Mouse (Mus musculus) heart, embryonic 14.5 days (tissue): ENCODE results near the gene Elovl1. TPM values are rescaled to one million over a fixed set of nuclear protein-coding genes. Genes with fewer than 3 reads are reported as not detected.

ENCODE experiments used
- ATAC-seq: fragments of 200-750 bp; cut with Nextera tagmentation; 2 replicates; pipeline ENCODE4 v1.8.0; 2017; ENCODE audit warnings: low read depth, moderate TSS enrichment; ENCODE audit not compliant: insufficient number of reproducible peaks, insufficient read depth, low FRiP score
- H3K27ac ChIP-seq, 2 experiments: fragments of 200-500 bp in 1 of 2; fragments of 300-500 bp in 1 of 2; sonication (generic) in 1 of 2; replicated peaks in 1 of 2; 2 replicates each; pipeline ENCODE4 v1.5.1; 2012 to 2014; ENCODE audit warnings: low read depth in 2 of 2, low read length in 2 of 2, control low read depth in 1 of 2, mild to moderate bottlenecking in 1 of 2, mixed read lengths in 1 of 2; ENCODE audit not compliant: control insufficient read depth in 1 of 2, insufficient read depth in 1 of 2
- H3K27me3 ChIP-seq: fragments of 300-500 bp; sonication (generic); 2 replicates; pipeline ENCODE4 v1.6.1; 2014; ENCODE audit warnings: mild to moderate bottlenecking, low read length, control low read depth; ENCODE audit not compliant: control insufficient read depth, insufficient read depth
- H3K36me3 ChIP-seq: fragments of 300-500 bp; sonication (generic); 2 replicates; pipeline ENCODE4 v1.6.1; 2014; ENCODE audit warnings: mild to moderate bottlenecking, control low read depth, low read length, mixed read lengths; ENCODE audit not compliant: control insufficient read depth, insufficient read depth
- H3K4me1 ChIP-seq, 2 experiments: fragments of 200-500 bp in 1 of 2; fragments of 300-500 bp in 1 of 2; sonication (generic) in 1 of 2; 2 replicates each; pipeline ENCODE4 v1.6.1; 2012 to 2014; ENCODE audit warnings: low read length in 2 of 2, control low read depth in 1 of 2, mixed read lengths in 1 of 2; ENCODE audit not compliant: control insufficient read depth in 2 of 2, insufficient read depth in 2 of 2
- H3K4me2 ChIP-seq: fragments of 300-500 bp; sonication (generic); 2 replicates; pipeline ENCODE4 v1.6.1; 2014; ENCODE audit warnings: mild to moderate bottlenecking, low read length
- H3K4me3 ChIP-seq, 2 experiments: fragments of 200-500 bp in 1 of 2; fragments of 300-500 bp in 1 of 2; sonication (generic) in 1 of 2; 2 replicates each; pipeline ENCODE4 v1.5.1; 2012 to 2014; ENCODE audit warnings: low read length in 2 of 2, mild to moderate bottlenecking in 2 of 2, control low read depth in 1 of 2, low read depth in 1 of 2, moderate library complexity in 1 of 2; ENCODE audit not compliant: control insufficient read depth in 1 of 2, insufficient read depth in 1 of 2
- H3K9ac ChIP-seq: fragments of 300-500 bp; sonication (generic); 2 replicates; pipeline ENCODE4 v1.6.1; 2014; ENCODE audit warnings: mild to moderate bottlenecking, low read length
- H3K9me3 ChIP-seq: fragments of 300-500 bp; sonication (generic); 2 replicates; pipeline ENCODE4 v1.6.1; 2016; ENCODE audit warnings: low read length, control low read depth; ENCODE audit not compliant: control insufficient read depth
- WGBS: fragments of 180-500 bp; shearing (Covaris S2); extraction: QIAGEN DNeasy Blood & Tissue Kit; methylation state at CpG from one replicate; pipeline ENCODE4 v1.1.7; 2014; 5-methylcytosine and 5-hydroxymethylcytosine counted together
- polyA plus RNA-seq: library from polyadenylated mRNA; unstranded; fragments of >200 nt; fragmentation: Nextera tagmentation; extraction: Ambion mirVana; gene quantifications from 2 replicates; pipeline ENCODE4 v1.2.1, GENCODE M21; 2014

Elovl1 gene
- polyA plus RNA-seq, 1 experiment from 2014 or later: 60.3 TPM

DNA sequence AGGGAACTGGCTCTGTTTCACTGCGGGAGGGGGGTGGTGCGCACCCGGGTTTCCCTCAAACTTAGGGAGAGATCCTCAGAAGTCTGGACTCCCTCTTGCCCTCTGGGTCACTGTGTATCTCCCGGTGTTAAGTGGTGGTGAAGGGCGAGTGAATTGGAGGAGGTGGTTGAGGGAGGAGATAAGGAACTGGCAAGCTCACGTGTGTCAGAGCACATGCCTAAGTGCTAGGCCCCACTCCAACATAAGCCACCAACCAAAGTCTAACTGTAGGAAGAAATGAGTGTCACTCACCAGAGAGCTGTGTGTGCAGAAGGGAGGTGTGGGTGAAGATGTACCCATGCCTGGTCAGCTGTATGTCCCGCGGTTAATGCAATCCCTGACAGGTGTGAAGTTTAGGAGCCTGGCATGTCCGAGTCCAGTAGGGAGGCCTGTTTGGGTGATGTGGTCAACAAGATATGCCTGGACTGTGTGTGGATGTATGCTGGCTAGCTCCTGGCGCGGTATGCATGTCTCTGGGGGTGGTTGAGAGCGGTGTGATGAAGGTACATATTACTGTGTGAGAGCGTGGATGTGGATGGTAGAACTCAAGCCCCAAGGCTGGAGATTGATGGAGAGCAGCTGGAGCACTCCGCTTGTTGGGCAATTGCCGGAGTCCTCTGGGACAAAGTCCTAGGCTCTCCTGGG lies 780 bp downstream of the Elovl1 start:
- Histone ChIP-seq H3K36me3 (peaks cover 43% of the 10 kb centered on the region), H3K4me3 (peak overlapping the region; percentile 61 to 90), H3K9me3 (no peaks in the 10 kb centered on the region), H3K27me3 (no peaks in the 10 kb centered on the region), H3K9ac (peak overlapping the region; percentile 79), H3K4me1 (peaks cover 12 to 21% of the 10 kb centered on the region in 2 experiments), H3K27ac (peak overlapping the region; percentile 72 to 85), H3K4me2 (peak overlapping the region; percentile 86)
- 31% methylated on average over 15 of the region's 15 CpGs for WGBS
- ATAC-seq: peak; percentile 30; the same call in 1 of the 2 replicates

DNA sequence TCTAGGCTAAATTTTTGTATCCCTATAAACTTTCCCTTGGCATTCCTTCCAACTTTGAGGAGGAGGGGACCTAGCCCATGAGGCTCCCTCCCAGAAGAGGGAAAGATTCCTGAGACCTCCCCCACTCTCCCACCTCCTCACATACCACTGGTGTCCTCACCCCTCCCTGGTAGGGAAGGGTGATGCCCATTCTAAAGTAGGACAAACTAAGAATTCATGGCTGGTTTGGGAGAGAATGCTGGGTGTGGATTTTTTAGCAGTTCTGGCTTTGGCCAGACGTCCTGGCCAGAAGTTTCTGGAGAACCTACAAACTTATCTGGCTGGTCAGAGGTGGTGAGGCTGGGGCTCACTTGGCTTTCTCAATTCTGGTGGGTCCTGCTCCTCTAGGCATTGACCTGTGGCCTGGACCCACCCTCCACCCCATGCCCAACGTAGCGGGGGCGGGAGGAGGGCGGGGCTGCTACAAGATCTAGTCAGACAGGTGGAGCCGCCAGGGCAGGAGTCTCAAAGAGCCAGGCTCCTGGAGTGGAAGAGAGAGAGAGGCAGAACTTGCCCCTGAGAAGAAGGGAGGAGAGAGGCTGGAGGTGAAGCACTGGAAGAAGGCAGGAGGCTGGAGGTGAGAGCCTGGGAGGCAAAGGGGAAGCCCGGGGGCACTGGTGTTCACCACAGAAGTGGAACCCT lies 1.5 kb downstream of the Elovl1 start:
- no peaks in the 10 kb centered on the region for H3K27me3 ChIP-seq
- peak overlapping the region in 1 of 2 experiments; percentile 72; a peak in 1 of 4 replicates for H3K27ac ChIP-seq
- H3K36me3 ChIP-seq: peaks cover 44% of the 10 kb centered on the region
- peak overlapping the region; percentile 86 for H3K4me2 ChIP-seq
- H3K9me3 ChIP-seq: no peaks in the 10 kb centered on the region
- ATAC-seq: no peak
- peak overlapping the region in 1 of 2 experiments; percentile 61; a peak in 2 of 4 replicates for H3K4me3 ChIP-seq
- H3K4me1 ChIP-seq: peaks cover 12 to 26% of the 10 kb centered on the region in 2 experiments
- 45% methylated on average over 7 of the region's 7 CpGs for WGBS
- peak overlapping the region; percentile 79 for H3K9ac ChIP-seq

DNA sequence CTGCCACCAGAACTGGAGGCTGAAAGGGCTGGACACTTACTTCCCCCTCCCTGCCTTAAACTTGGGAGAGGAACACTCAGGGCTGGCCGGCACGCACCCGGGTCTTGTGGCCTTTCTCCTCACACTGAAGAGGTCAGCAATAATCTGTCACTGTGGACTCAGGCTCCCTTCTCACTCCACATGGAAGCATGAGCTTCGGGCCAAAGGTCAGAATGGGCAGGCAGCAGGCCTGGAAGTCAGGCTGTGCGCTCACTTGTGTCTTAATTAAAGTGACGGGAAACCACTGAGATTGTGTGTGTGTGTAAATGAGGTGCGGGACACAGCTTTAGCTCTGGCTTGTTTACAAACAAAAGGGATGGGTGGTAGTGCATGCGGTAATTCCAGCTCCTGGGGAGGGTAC lies 4.4 kb downstream of the Elovl1 start:
- H3K27ac ChIP-seq: no peak overlapping the region
- no peak overlapping the region for H3K4me2 ChIP-seq
- no peak overlapping the region for H3K9ac ChIP-seq
- 84% methylated on average over 8 of the region's 8 CpGs for WGBS
- peaks cover 58% of the 10 kb centered on the region for H3K36me3 ChIP-seq
- peaks cover 28 to 45% of the 10 kb centered on the region in 2 experiments for H3K4me1 ChIP-seq
- no peak for ATAC-seq
- H3K9me3 ChIP-seq: no peaks in the 10 kb centered on the region
- no peaks in the 10 kb centered on the region for H3K27me3 ChIP-seq
- H3K4me3 ChIP-seq: no peak overlapping the region

DNA sequence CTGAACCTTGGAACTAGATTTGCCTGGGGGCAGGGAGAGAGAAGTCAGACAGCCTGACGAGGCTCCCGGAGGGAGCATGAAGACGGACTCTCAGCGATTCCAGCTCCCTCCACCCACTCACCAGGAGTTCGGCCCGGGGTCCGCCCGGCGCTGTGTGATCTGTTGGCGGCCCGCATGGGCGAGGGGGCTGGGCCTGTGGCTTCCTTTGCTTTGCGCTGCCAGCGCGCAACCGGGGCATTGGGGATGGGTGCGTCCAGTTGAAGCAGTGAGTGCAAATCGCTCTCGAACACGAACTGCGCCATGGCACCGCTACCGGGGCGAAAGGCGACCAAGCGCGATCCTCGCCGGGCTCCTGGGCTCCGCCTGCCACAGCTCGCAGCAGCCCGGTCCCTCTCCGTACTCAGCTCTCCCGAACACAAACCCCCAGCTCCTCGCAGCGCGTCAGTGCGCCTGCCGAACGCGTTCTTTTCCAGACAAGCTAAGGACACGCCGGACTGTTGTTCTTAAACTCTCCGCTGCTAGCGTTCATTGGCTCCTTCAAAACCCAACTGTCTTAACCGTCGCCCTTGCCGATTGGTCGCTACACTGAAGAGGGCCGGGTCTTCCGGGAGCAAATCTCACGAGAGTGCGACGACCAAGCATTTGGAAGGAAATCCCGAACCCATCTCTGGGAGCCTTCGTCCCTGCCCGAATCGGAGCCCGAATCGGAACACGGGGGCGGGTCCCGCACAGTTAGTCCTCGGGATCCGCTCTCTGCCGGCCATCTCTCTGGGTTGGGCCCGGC lies 9.1 kb downstream of the Elovl1 start, which contains the start of gene Cdc20:
Cdc20 (minus strand) TSS at position 533 of the 784 bp plus-strand sequence.
- Histone ChIP-seq H3K4me3 (peak within 1 kb of the TSS; percentile 68 to 74), H3K27ac (peak within 1 kb of the TSS; percentile 92 to 96), H3K4me2 (peak within 1 kb of the TSS; percentile 97), H3K9ac (peak within 1 kb of the TSS; percentile 85), H3K4me1 (peaks cover 27 to 36% of the 10 kb centered on the region in 2 experiments), H3K9me3 (no peaks in the 10 kb centered on the region), H3K36me3 (peaks cover 38% of the 10 kb centered on the region), H3K27me3 (no peaks in the 10 kb centered on the region)
- peak; percentile 92 for ATAC-seq
- whole genome bisulfite sequencing: under 1% methylated on average over 67 of the region's 67 CpGs

DNA sequence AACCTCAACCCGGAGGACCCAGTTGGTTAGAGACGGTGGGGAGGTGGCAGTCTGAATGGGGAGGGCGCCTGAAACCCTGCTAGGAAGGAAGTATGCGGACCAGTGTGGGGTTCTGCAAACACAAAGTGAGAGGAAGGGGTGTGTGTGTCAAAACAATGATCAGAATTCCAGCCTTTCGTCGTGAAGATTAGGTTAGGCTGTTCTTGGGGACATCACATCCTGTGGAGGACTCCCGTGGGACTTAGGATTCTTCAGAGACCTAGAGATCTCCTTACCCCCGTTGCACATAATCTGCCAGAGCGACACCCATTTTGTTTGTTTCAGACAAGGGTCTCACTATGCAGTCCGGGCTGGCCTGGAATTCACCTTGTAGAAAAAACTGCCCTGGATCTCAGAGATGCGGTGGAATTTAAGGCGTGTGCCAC lies 9.9 kb downstream of the Elovl1 start:
- Histone ChIP-seq H3K4me1 (peaks cover 27 to 36% of the 10 kb centered on the region in 2 experiments), H3K27me3 (no peaks in the 10 kb centered on the region), H3K4me3 (peak overlapping the region; percentile 68 to 74), H3K9me3 (no peaks in the 10 kb centered on the region), H3K27ac (peak overlapping the region; percentile 92 to 96), H3K4me2 (peak overlapping the region; percentile 97), H3K9ac (peak overlapping the region; percentile 79), H3K36me3 (peaks cover 30% of the 10 kb centered on the region)
- WGBS: 4% methylated on average over 12 of the region's 12 CpGs
- peak; percentile 53 for ATAC-seq

DNA sequence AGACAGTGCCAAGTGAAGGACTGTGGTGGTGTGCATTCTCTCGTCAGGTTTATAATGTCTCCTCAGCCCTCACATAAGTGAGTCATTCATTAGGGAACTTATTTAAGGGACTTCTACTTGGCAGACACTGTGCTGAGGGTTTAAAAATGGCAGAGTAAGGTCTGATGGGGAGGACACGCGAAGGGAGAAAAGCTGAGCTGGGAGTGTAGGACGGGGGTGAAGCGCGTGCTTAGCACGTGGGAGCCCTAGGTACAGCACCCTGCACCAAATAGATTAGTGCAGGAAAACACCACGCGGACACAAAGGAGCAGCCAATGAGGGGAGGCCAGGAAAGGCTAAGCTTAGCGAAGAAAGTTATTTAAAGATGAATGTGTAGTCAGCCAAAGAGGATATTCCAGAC lies 17.2 kb downstream of the Elovl1 start:
- no peaks in the 10 kb centered on the region for H3K9me3 ChIP-seq
- H3K4me2 ChIP-seq: no peak overlapping the region
- ATAC-seq: no peak
- 73% methylated on average over 10 of the region's 10 CpGs for WGBS
- H3K9ac ChIP-seq: no peak overlapping the region
- H3K36me3 ChIP-seq: no peaks in the 10 kb centered on the region
- H3K27me3 ChIP-seq: no peaks in the 10 kb centered on the region
- H3K27ac ChIP-seq: no peak overlapping the region
- H3K4me3 ChIP-seq: no peak overlapping the region
- H3K4me1 ChIP-seq: peaks cover 0 to 8% of the 10 kb centered on the region in 2 experiments; a peak in 1 of 4 replicates

DNA sequence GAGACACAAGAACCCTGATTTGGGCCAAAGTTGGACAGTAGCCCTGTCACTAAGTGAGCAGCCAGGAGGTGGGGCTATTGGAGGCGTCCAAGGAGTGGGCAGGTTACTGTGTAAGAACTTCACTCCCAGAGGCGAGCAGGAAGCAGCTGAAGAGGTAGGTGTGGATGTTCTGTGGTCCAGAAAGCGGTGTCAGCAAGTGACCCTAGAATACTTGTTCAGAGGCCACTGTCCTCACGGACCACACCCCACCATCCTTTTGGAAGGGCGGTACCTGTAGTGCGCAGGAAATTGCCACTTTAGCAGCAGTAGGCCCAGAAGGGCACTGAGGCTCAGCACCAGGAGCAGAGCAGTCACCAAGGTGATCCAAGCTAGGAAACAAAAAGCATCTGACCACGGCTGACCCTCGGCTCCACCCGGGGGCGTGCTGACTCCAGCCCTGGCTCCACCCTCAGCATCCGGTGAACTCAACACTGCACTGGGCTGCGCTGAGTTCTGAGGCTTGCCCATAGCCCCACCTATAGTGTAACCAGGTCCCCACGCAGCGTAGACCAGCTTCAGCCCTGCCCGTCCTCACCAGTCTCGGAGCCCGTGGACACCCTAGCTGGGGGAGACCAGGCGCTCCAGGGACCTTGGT lies 18.0 kb downstream of the Elovl1 start:
- Histone ChIP-seq H3K4me1 (peaks cover 0 to 8% of the 10 kb centered on the region in 2 experiments; a peak in 1 of 4 replicates), H3K9ac (peak overlapping the region; percentile 54; the same call in 1 of the 2 replicates), H3K36me3 (no peaks in the 10 kb centered on the region), H3K4me3 (peak overlapping the region; percentile 33 to 38), H3K27ac (no peak overlapping the region), H3K4me2 (peak overlapping the region; percentile 75), H3K9me3 (no peaks in the 10 kb centered on the region), H3K27me3 (no peaks in the 10 kb centered on the region)
- WGBS: 18% methylated on average over 18 of the region's 18 CpGs
- peak; percentile 78; the same call in 1 of the 2 replicates for ATAC-seq
